Mouse (Mus musculus): ENCODE measurements around the gene Hmgcll1.

The Hmgcll1 gene

DNA sequence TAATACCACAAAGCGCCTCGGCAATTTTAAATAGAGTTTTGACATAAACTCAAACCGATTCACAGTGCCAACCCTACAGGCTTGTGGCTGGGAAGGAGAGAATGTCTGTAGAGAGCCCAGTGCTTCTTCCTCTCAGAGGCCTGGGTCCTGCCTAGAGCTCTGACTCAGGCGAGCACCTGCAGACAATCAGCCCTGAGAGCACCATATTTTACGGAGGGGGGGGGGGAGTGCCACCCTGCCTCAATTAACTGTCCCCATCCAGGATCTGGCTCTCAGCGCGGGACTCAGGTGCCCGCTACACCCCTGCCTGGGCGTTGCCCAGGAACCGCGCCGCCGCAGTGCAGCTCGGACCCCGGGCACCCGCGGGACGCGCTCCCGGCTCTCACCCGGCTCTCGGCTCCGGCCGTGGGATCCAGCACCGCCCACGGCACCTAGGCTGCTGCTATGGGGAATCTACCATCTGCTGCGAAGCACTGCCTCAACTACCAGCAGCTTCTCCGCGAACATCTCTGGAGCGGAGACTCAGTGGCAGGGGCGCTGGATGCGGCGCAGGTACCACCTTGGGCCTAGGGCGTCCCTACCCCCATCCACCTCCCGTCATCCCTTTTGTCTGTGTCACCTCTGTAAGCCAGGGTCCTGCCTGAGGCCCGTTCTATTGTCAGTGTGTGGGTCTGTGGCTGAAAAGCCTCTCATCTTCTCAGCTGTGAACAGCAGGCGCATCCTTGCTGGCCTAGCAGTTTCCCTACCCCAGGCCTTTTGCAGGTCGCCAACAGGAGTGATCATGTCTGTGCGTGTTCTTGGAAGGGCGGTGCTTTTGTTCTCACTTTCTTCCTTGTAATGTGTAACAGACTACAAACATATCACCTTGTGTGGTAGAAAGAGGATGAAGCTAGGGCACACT is at the start of gene Hmgcll1:
Gene Hmgcll1, plus strand, starts transcription at position 225 of the 901 bp plus-strand sequence.
- in situ Hi-C loops (cut with MboI) = no loop called here

DNA sequence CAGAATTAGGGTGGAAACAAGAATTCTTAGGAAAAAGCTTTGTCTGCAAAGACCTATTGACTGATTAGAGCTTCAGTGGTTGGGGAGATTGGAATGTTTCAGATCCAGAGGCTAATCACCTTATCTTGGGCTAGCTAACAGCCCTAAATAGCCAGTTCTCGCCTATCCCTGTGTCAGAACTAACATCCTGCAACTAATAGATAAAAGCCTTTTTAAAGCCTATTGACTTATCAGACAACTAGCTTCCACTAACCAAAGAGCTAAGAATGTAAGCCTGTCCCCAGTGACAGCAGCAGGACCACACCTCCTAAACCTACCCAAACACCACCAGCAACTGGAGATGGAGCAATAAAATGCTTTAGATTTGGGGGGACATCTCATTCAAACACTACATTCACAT is 34.6 kb upstream of the Hmgcll1 start:
- in situ Hi-C loops (cut with MboI) = no loop called here

DNA sequence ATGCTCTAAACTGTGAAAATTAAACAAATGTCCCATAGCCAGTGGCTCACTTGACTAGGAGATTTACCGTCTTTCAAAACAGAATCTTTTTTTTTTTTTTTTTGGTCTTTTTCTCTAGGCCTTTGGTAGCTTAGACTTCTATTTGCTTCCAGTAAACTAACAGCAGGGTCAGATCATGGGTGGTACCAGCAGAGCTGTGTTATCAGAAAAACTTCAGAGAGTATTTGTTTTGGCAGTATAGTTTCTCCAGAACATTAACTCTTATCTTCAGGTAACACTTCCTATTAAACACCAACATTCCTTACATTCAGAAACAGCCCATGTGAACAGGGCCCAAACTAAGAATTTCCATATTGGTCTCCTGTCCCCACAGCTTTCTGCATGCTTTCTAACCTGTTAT is 33.5 kb upstream of the Hmgcll1 start:
- in situ Hi-C loops (cut with MboI) = no loop called here

DNA sequence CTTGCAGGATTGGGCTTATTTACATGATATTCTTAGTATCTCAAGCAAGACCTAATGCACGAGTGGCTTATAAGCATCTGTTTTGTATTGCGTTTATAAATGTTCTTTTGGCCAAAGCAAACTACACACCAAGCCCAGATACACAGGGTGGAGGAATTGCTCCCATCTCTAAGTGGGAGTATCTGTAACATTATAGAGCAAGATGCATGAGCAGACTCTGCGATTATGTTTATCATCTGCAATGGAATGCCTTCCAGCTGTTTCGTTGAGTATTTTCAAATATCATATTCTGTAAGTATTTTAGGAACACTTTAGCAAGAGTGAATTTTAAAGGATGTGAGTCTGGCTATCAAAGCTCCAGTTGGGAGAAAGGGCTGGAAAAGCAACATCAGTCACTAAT is 25.2 kb upstream of the Hmgcll1 start:
- in situ Hi-C loops (cut with MboI) = no loop called here

DNA sequence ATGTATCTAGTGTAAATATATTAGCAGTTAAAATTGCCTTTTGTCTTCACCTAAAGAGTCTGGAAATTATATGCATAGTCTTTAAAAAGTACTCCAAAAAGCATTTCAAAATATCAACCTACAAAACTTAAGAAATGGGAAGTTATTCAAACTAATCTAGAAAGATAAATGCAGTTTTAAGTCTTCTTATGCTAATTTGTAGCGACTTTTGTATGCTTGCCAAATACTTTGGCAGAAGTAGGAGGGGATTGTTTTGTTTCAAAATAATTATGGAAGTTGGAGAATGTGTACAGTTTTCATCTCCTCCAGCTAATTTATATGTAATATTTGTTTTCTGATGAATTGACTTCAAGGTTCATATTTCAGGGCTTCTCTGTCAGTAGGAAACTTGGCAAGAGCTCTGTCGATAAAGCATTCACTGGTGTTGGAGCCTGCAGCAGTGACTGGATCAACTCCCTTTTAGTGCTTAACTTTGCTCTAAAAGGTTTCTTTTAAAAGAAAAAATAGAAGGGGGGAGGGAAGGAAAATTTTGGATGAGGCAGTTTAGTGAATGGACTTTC is 15.8 kb upstream of the Hmgcll1 start:
- in situ Hi-C loops (cut with MboI) = no loop called here

DNA sequence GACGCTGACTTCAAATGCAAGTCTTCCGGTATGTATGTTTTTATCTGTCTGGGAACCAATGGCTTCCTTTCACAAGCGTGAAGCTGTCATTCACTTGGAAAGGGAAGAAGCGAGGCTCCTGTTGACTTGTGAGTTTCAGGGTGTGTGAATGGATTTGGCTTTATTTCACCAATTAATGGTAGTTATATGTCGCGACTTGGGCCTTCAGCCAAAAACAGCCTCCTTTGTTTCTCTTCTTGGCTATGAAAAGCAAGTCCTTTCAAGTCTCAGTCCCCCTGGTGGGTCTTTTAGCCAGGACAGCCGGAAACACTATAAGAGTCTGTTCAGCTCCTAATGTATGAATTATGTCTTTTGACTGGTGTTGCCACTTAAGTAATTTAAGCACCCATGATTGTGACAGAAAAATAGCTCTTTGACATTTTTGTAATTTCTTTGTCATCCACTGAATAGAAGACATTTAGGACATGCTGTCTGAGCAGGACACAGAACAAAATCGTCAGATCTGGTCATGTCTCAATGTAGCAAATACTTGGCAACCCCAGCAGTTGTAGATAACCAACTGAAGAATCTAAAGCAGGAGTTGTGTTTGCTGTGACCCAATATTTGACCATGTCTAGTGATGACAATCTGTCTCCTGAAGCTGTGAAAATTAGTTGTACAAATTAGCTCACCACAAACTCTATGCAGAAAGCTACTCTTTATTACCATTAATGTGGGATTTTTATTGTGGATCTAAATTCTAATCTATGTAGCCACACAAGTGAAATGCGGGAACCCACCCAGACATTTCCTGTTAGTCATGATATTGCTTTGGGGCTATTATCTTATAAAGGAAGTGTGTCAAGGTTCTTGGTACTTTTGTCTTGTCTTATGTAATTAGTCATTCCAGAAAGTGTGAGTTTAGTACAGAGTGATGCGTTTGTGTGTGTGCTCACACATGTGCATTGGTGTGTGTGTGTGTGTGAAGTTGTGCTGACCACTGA is 13.5 kb upstream of the Hmgcll1 start:
- in situ Hi-C loops (cut with MboI) = no loop called here

DNA sequence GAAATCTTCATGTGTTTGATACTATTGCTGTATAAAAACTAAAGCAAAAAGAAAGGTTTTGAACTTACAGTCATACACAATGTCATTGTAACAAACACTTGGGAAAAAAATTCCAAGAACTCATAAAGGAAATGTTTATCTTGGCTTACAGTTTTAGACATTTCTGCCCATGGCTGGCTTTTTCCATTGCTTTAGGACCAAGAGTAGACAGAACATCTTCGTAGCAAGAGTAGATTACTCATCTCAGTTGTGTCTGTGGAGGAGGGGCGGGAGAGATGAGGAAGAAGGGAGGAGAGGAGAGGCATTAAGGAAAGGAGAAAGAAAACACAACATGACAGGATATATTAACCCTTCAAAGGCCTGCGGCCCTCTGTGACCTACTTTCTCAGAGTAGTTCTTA is 11.6 kb upstream of the Hmgcll1 start:
- in situ Hi-C loops (cut with MboI) = no loop called here

DNA sequence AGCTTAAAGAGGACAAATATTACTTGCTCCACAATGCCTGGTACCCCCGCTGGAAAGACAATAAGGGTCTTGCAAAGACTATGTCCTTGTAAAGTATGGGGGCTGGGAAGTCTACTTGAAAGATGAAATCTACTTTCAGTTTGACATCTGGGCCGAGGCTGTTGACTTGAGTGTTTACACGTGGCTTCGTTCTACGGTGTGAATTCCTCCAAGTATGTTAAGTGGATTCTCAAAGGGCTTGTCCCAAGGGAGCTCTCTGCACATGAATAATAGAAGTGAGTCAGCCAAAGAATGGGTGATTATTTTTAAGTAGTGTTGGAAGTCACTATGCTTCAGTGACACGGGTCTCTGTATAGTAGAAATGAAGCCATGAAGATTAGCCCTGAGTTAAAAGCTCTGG is 11.0 kb upstream of the Hmgcll1 start:
- in situ Hi-C loops (cut with MboI) = no loop called here

DNA sequence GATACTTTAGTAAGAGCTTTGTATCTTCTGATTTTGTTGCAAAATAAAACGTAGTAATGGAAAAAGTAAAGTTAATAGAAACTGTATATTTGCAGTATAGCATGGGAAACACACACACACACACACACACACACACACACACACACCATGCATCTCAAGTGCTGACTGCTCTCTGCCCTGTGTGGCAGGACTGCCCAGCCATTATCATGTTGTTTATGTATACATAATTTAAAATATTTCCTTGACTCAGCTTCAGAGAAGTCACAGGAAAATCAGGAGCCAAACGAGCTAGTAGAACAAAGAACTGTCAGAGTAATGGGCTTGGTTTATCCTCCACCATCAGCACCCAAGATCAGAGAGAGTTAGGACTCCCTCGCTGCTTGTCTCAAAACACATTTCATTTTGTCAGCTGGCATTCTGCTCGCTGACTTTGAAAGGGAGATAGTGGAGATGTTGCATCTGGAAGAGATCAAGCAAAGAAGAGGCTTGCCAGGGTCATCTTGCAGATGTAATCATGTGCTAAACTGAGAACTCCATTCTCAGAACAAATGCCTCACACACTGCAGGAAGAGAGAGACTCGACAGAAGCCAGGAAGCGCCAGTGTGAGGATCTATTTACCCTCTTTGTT is 7.2 kb upstream of the Hmgcll1 start:
- in situ Hi-C loops (cut with MboI) = no loop called here

DNA sequence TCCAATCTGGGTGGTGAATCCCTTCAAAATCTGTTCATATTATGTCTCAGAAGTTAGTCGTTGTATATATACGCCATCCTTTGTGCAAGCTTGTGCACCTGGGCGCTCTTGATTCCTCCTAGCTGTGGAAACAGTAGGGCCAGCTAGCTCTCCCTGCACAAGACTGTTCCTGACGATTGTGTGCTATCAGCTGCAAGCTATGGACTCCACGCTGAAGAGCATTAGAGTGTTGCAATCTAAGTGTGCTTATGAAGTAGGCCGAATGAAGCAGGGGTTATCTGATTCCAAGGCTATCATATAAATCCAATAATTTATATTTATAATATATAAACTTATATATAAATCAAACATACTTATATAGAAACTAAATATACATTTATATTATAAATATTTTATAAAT is 866 bp upstream of the Hmgcll1 start:
- in situ Hi-C loops (cut with MboI) = no loop called here

DNA sequence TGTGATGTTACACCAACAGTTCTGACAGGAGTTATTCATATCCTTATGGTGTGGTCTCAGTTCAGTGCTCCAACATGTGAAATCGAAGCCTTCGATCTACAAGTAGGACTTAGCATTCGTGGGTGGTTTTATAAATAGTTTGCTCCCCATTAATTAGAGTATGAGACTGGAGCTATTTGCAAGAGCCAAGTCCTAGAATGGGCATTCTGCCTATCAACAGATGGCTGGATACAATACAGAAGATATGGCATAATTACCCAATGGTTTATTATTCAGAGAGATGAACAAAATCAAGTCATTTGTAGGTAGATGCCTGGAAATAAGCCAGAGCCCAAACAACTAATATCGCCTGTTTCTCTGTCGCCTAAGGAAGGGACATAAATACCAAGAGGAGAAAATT is 1.3 kb downstream of the Hmgcll1 start:
- in situ Hi-C loops (cut with MboI) = no loop called here

DNA sequence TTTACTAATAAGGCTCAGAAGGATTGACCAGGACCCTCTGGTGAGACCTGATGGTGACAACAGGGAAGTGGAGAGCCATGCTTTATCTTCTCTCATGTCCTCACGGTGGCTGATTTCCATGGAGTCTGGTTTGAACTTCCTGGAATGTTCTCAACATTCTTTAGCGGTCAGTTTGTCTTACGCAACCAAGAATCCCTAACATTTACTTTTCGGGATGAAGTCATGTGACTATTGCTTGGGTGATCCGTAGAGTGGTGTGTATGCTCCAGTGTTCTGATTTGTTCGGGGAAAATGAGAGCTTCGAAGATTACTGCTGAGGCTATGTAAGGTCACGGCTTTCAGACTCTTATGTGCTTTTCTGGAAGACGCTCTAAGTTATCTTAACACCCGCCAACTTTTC is 1.9 kb downstream of the Hmgcll1 start:
- in situ Hi-C loops (cut with MboI) = no loop called here

DNA sequence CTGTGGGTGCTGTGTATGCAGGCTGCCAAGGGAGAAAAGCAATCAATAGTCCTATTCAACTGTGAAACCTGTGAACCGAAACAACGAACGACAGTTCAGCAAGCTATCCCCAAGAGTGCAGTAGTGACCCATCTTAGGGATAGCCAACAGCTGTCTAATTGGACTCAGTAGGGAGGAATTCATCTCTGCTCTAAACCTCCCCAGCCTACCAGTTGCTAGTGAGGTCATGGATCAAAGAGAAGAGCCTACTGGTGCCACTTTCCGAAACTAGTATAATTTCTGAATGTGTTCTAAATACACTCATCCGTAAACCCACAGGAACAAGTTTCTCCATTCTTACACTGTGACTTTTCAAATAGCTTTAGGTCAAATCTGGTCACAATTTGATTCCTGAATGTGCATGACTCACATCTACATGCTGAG is 8.9 kb downstream of the Hmgcll1 start:
- in situ Hi-C loops (cut with MboI) = no loop called here

DNA sequence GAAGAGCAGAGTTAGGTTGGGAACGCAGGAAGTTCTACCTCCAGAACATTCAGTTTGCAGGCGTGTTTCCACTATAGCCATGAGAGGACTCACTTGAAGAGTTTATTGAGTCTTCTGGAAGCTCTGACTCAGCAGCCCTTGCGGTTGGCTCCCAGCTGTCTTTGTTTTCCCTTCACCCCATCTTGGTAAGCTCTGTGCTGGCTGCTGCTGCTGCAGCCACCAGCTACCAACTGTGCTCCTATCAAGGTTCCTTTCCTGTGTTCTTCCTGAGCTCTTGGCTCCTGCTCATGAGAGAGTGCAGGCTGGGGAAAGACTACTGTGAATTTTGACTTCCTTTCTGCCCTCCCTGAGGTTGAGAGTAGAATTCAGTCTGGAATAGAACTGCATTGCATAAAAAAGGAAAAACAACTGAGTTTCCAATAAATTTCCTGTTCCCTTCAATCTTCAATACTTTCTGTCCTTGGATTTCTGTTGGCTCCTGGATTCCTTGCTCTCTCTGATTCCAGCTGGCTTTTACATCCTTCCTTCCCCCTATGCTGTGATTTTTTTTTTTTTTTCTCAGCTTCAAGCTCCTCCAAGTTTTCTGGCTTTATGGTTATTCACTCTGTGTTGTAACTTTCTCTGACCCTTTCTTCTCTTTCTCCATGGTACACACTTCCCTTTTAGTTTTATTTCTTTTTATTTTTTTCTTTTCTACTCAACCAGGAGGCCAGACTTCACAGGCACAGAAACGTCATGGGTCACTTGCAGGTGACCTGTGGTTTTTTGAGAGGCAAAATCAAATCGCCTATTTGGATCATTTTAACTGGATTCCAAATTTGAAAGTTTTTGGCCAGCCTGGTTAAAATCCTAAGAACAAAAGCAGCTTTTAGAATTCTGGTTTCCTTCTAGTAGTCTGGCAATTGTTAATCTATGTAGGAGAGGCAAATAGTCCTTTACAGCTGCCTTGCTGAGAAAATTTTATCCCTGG is 9.9 kb downstream of the Hmgcll1 start:
- in situ Hi-C loops (cut with MboI) = no loop called here

DNA sequence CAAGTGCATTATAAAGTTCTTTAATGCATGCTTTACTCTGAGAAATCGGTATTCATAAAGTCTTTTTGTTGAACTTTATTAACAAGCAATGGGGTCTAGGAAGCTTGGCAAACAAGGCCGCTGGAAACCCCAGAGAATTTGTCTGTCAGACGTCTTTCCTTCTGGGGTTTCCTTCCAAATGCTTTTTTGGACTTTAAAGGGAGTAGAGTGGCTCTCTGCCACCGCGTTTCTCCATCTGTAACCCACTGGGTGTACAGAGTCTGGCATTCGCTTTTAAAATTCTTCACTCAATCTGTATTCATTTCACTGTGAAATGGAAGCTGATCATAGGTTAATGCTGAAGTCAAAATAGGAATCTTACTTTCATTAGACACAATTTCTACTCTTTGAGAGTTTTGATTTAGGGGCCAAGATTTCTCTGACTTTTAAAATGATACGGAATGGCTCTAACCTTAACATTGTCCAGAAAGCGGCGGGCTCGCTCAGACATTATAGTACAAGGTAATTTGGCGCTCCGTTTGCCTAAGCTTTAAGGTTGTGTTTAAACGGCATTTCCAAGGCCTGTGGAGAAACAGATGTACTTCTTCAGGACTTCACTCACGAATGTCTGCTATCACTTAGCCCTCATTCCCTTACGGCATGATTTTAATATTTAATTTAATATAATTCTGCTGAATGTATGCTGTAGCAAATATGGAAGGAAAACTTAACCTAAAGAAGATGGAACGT is 15.0 kb downstream of the Hmgcll1 start:
- in situ Hi-C loops (cut with MboI) = no loop called here

DNA sequence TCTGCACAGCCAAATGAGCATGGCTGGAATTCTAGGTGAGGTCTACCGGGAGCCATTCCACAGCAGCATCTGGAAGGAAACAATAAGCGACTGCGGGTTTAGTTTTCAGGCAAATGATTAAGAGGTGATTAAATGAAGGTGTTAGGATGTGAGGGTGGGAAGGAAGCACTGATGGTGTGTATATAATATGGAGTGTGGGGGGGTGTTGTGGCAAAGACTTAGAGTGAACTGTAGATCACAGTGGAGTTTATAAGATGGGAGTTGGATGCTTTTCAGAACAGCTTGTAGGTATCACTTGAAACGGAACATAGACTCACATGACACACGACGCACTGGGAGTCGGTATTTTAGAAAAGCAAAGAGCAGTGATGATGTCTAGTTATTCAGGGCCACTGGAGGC is 20.4 kb downstream of the Hmgcll1 start:
- in situ Hi-C loops (cut with MboI) = no loop called here

DNA sequence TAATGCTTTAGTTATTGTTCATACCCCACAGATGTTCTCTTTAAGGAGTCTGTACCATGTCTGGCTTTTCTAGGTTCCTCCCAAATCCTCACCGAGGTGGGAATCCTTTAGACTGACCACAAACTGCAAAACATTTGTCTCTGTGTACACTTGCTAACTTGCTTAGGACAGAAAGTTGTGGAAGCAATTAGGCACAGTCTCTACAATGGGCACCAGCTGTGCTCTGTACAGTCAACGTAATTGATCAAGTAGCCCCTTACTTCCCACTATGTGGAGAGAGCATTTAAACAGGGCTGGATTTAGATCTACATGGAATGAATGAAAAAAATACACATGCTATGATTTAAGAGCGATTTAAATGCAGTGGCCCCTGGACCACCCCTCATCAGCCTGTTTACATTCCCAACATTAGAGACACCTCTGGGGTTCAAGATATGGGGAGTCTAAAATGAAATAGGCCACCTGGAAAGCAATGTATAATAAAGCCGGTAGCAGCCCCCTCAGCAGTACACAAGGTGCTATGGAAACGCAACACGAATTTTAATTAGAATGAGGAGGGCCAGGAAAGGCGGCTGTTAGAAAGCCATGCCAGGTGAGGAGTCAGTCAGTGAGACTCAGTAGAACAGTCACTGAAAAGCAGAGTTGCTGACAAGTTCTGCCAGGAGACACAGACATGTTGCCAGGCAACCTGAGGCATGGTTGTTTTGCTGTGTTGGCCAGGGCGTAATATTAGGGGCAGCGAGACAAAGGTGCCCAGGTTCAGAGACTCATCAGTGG is 23.9 kb downstream of the Hmgcll1 start:
- in situ Hi-C loops (cut with MboI) = no loop called here

DNA sequence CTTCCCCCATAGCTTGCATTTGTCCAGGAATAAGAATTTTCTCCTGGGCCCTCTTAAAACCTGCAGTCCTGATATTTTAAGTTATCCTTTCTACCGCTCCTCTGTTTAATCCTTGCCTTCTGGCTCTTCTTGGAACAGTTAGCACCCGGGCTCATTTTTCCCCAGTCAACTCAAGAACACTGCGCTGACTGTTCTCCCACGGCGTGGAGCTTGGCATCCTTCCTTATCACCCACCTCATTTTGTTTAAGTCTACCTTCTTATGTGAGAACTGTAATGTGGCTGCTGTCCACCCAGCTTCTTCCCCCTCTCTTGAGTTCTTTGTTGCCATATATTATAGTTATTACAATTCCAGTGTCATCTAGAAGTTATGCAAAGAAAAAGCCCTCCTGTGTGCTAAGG is 25.1 kb downstream of the Hmgcll1 start:
- in situ Hi-C loops (cut with MboI) = no loop called here

DNA sequence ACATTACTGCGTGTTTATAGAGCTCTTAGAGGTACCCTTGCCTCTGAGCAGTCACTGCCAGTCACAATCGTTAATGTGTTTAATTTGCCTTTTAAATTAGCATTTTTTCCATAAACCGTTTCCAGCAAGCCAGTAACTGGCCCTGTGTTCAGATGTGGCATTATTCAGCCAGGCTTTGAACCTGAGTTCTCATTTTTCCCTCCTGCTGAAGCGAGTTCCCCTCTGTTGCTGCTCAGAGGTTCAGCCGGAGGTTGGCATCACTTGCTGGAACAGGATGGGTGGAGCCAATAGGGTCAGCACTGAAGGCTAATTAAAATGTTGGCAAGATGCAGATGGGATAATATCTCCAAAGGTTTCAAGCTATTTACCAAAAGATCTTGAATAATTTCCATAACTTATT is 28.7 kb downstream of the Hmgcll1 start:
- in situ Hi-C loops (cut with MboI) = no loop called here
